Mouse (Mus musculus) macrophage (primary cell): ENCODE measurements around the gene Ugt1a6b. TPM values are rescaled to one million over a fixed set of nuclear protein-coding genes. Genes with fewer than 3 reads are reported as not detected.
"Not testable (repeated sequence)": the region's sequence is repeated elsewhere in the genome, so short reads cannot be mapped to it uniquely, and the experiment has no call there.

ENCODE experiments used
- H3K27ac ChIP-seq: fragments of 350-480 bp; formaldehyde crosslinking; 2 replicates; pipeline ENCODE4 v1.9.0; 2021
- H3K36me3 ChIP-seq: fragments of 350-480 bp; formaldehyde crosslinking; 2 replicates; pipeline ENCODE4 v1.9.0; 2021; ENCODE audit errors: inconsistent target
- H3K4me3 ChIP-seq: fragments of 350-480 bp; formaldehyde crosslinking; 2 replicates; pipeline ENCODE4 v1.9.0; 2021; ENCODE audit errors: inconsistent target
- H3K79me2 ChIP-seq: fragments of 350-480 bp; formaldehyde crosslinking; 2 replicates; pipeline ENCODE4 v1.9.0; 2021; ENCODE audit errors: inconsistent target
- WGBS: methylation state at CpG from one replicate; pipeline ENCODE4 v1.1.7; 2026; ENCODE audit warnings: inconsistent platforms; ENCODE audit not compliant: missing documents; 5-methylcytosine and 5-hydroxymethylcytosine counted together
- polyA plus RNA-seq: library from polyadenylated mRNA; stranded (reverse); fragments of 250-400 nt; gene quantifications from 3 replicates; pipeline ENCODE4 v1.2.4, GENCODE M21; 2018; ENCODE audit warnings: inconsistent platforms

Ugt1a6b gene
- polyA plus RNA-seq, 1 experiment from 2014 or later, result 0.37 TPM

- 75% methylated on average over 9 of the region's 9 CpGs for WGBS
- Histone ChIP-seq H3K36me3 (no peaks in the 10 kb centered on the region), H3K4me3 (no peak overlapping the region), H3K79me2 (no peaks in the 10 kb centered on the region), H3K27ac (no peak overlapping the region)
Observed at GRCm38 (mm10) chr1:88218051-88218450, 115.0 kb downstream of the Ugt1a6b start.

DNA sequence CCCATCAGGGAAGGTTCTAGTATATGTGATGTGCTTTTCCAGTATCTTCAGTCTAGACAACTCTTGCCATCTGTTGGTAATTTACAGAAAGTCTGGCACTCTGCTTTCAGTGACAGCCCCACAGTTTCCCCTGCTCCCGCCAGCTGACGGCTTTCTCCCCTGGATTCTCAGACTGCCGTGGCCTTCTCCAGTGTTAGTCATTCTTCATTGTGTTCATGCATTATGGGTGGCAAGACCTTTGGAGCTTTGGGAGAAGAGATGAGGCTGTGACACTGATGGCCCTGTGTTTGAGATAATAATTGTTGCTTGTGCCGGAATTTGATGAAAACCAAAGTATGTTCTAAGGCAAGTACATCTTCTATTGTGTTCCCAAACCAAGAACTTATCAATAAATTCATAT is 115.5 kb downstream of the Ugt1a6b start:
- H3K4me3 ChIP-seq, result no peak overlapping the region
- 54% methylated on average over 4 of the region's 4 CpGs for WGBS
- H3K27ac ChIP-seq, result no peak overlapping the region
- no peaks in the 10 kb centered on the region for H3K36me3 ChIP-seq
- no peaks in the 10 kb centered on the region for H3K79me2 ChIP-seq

GRCm38 (mm10) chr1:88219054-88219453 is 116.0 kb downstream of the Ugt1a6b start:
- Histone ChIP-seq H3K4me3 (no peak overlapping the region), H3K27ac (no peak overlapping the region), H3K36me3 (no peaks in the 10 kb centered on the region), H3K79me2 (no peaks in the 10 kb centered on the region)
- WGBS, result 19% methylated on average over 1 of the region's 1 CpGs

- Histone ChIP-seq H3K36me3 (no peaks in the 10 kb centered on the region), H3K4me3 (no peak overlapping the region), H3K79me2 (no peaks in the 10 kb centered on the region), H3K27ac (no peak overlapping the region)
Observed at GRCm38 (mm10) chr1:88220336-88220735, 117.3 kb downstream of the Ugt1a6b start.

DNA sequence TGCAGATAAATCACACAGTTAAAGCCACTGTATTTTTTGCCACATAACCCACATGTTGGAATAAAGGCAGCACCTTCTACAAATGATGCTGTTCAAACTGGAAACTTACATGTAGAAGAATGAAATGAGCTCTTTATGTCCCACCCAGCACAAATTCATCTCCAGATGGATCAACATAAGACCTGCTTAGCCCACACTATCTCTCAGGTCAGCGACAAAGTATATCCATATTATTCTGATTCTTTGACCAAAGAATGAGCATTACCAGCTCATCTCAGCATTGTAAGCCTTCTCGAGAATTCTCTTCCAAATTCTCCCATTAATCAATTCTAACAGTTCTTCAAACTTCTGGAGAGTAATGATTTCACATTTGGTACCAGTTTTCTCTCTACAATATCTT is 119.2 kb downstream of the Ugt1a6b start:
- Histone ChIP-seq H3K4me3 (no peak overlapping the region), H3K27ac (no peak overlapping the region), H3K36me3 (no peaks in the 10 kb centered on the region), H3K79me2 (no peaks in the 10 kb centered on the region)
- WGBS, result 54% methylated on average over 2 of the region's 2 CpGs

DNA sequence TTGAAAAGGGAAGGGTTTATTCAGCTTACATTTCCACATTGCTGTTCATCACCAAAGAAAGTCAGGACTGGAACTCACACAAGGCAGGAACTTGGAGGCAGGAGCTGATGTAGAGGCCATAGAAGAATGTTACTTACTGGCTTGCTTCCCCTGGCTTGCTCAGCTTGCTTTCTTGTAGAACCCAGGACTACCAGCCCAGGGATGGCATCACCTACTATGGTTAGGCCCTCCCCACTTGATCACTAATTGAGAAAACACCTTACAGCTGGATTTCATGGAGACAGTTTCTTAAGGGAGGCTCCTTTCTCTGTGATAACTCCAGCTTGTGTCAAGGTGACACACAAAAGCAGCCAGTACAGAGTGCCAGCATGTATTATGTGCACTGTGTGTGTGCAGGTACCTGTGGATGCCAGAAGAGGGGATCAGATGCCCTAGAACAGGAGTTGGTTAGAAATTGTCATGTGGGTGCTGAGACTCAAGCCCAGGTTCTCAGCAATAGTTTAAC is 120.0 kb downstream of the Ugt1a6b start:
- not testable (repeated sequence) for H3K27ac ChIP-seq, H3K4me3 ChIP-seq, H3K79me2 ChIP-seq, H3K36me3 ChIP-seq

GRCm38 (mm10) chr1:88223591-88223990 is 120.5 kb downstream of the Ugt1a6b start:
- Histone ChIP-seq H3K27ac (no peak overlapping the region), H3K4me3 (no peak overlapping the region), H3K36me3 (no peaks in the 10 kb centered on the region), H3K79me2 (no peaks in the 10 kb centered on the region)
- 50% methylated on average over 1 of the region's 1 CpGs for WGBS

GRCm38 (mm10) chr1:88224029-88224776 is 121.2 kb downstream of the Ugt1a6b start:
- WGBS, result 70% methylated on average over 2 of the region's 2 CpGs

DNA sequence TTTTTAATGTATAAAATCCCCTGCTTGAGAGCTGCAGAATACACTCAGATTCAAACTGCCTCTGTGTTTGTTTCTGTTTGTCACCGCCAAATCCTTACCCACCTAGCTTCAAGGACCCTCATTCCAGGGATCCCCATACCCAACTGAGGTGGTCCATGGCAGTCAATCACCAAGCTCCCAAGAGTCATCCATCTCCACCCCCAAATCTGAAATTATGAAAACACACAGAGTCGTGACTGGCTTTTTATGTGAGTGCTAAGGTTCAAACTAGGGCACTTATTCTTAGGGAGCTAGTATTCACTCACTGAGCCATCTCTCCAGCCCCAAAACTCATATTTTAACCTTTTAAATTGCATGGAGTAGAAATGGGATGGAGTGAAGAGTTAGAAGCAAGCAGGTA is 122.2 kb downstream of the Ugt1a6b start:
- H3K4me3 ChIP-seq, H3K36me3 ChIP-seq, H3K79me2 ChIP-seq, H3K27ac ChIP-seq: not testable (repeated sequence)
- WGBS, result 47% methylated on average over 2 of the region's 2 CpGs

More at GRCm38 (mm10) chr1:88224029-88224776, 121.2 kb downstream of the Ugt1a6b start:
- H3K79me2 ChIP-seq, result no peaks in the 10 kb centered on the region
- no peak overlapping the region for H3K27ac ChIP-seq
- no peak overlapping the region for H3K4me3 ChIP-seq
- H3K36me3 ChIP-seq, result no peaks in the 10 kb centered on the region

GRCm38 (mm10) chr1:88225741-88226140 is 122.7 kb downstream of the Ugt1a6b start:
- H3K4me3 ChIP-seq, result no peak overlapping the region
- H3K36me3 ChIP-seq, result no peaks in the 10 kb centered on the region
- no peak overlapping the region for H3K27ac ChIP-seq
- no peaks in the 10 kb centered on the region for H3K79me2 ChIP-seq

GRCm38 (mm10) chr1:88226670-88227379 is 123.8 kb downstream of the Ugt1a6b start, which contains the start of gene Mroh2a:
Mroh2a (plus strand) TSS chr1:88226986.
- WGBS, result 46% methylated on average over 5 of the region's 5 CpGs
- H3K79me2 ChIP-seq, result no peaks in the 10 kb centered on the region
- no peaks in the 10 kb centered on the region for H3K36me3 ChIP-seq
- no peak within 1 kb of the TSS for H3K27ac ChIP-seq
- no peak within 1 kb of the TSS for H3K4me3 ChIP-seq

DNA sequence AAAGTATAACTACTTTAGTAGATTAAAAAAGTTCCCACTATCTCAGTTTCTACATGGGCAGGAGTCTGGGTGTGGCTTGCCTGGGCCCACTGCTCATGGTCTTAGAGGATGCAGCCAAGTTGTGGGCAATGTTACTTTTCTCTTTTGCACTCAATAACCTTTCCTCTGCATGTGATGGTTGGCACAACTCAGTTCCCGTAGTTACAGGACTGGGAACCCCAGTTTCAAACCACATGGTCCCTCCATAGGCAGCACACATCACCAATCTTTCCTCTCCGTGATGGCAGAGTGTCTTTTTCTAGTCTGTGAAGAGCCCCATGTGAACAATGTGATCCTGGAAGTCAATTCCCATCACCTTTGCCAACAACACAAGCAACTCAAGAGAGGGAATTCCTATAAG is 124.4 kb downstream of the Ugt1a6b start:
- H3K79me2 ChIP-seq, result no peaks in the 10 kb centered on the region
- no peak overlapping the region for H3K27ac ChIP-seq
- 62% methylated on average over 2 of the region's 2 CpGs for WGBS
- H3K36me3 ChIP-seq, result no peaks in the 10 kb centered on the region
- no peak overlapping the region for H3K4me3 ChIP-seq

- Histone ChIP-seq H3K27ac (no peak overlapping the region), H3K79me2 (no peaks in the 10 kb centered on the region), H3K4me3 (no peak overlapping the region), H3K36me3 (no peaks in the 10 kb centered on the region)
- WGBS, result 72% methylated on average over 7 of the region's 7 CpGs
Observed at GRCm38 (mm10) chr1:88228121-88228520, 125.1 kb downstream of the Ugt1a6b start.

GRCm38 (mm10) chr1:88229566-88229965 is 126.5 kb downstream of the Ugt1a6b start:
- Histone ChIP-seq H3K79me2 (no peaks in the 10 kb centered on the region), H3K4me3 (no peak overlapping the region), H3K36me3 (no peaks in the 10 kb centered on the region), H3K27ac (no peak overlapping the region)
- WGBS, result 82% methylated on average over 3 of the region's 3 CpGs

- Histone ChIP-seq H3K27ac (no peak overlapping the region), H3K4me3 (no peak overlapping the region), H3K36me3 (no peaks in the 10 kb centered on the region), H3K79me2 (no peaks in the 10 kb centered on the region)
- WGBS, result 85% methylated on average over 5 of the region's 5 CpGs
Observed at GRCm38 (mm10) chr1:88229986-88230385, 126.9 kb downstream of the Ugt1a6b start.
